In genomic region chr12:73046607-73047180, GRCm38 (mm10) we compare ENCODE assay signal across 7 mouse cellular contexts. TPM values are rescaled to one million over a fixed set of nuclear protein-coding genes. Genes with fewer than 3 reads are reported as not detected.
DNase-seq lines count a peak whose midpoint lies in the region; ATAC-seq and TF ChIP-seq lines count a peak whose summit lies in the region.

No protein-coding gene starts in this region.

- H3K27ac ChIP-seq in ES-E14 (ENCODE audit: insufficient read depth, low read depth, low read length, poor library complexity, severe bottlenecking): no peak overlapping the region
- no peak overlapping the region for H3K27ac ChIP-seq in forebrain, postnatal 0 days (ENCODE audit: low read depth, low read length)
- H3K27ac ChIP-seq in hindbrain, embryonic 11.5 days (ENCODE audit: low read depth, low read length): peak overlapping the region; percentile 67
- H3K27ac ChIP-seq in limb, embryonic 14.5 days (replicated peaks; ENCODE audit: low read depth, low read length): peak overlapping the region; percentile 81
- no peak overlapping the region for H3K27ac ChIP-seq in midbrain, embryonic 14.5 days (replicated peaks; ENCODE audit: low read depth, low read length)

- H3K4me3 ChIP-seq in ES-E14 (ENCODE audit: insufficient read depth in 1 of 2, low read depth in 1 of 2, low read length in 2 of 2, poor library complexity in 1 of 2, severe bottlenecking in 1 of 2): peak overlapping the region; percentile 61 to 68
- H3K4me3 ChIP-seq in forebrain, postnatal 0 days (ENCODE audit: low read depth, low read length): peak overlapping the region; percentile 22
- peak overlapping the region; percentile 44 for H3K4me3 ChIP-seq in hindbrain, embryonic 11.5 days (ENCODE audit: low read depth, low read length)
- H3K4me3 ChIP-seq in limb, embryonic 14.5 days (replicated peaks; ENCODE audit: low read length): peak overlapping the region; percentile 66
- H3K4me3 ChIP-seq in midbrain, embryonic 14.5 days (replicated peaks; ENCODE audit: low read depth, low read length): peak overlapping the region; percentile 24

- peaks cover 88% of the 10 kb centered on the region for H3K27me3 ChIP-seq in forebrain, postnatal 0 days (ENCODE audit: insufficient read depth, low read length)
- H3K27me3 ChIP-seq in hindbrain, embryonic 11.5 days (ENCODE audit: control insufficient read depth, insufficient read depth, low read length): peaks cover 85% of the 10 kb centered on the region
- peaks cover 77% of the 10 kb centered on the region for H3K27me3 ChIP-seq in limb, embryonic 14.5 days (ENCODE audit: control insufficient read depth, insufficient read depth, low read length)
- H3K27me3 ChIP-seq in midbrain, embryonic 14.5 days (ENCODE audit: control insufficient read depth, insufficient read depth, low read length): peaks cover 96% of the 10 kb centered on the region

- H3K9ac ChIP-seq in ES-E14 (ENCODE audit: insufficient read depth, low read depth, low read length, poor library complexity, severe bottlenecking): peak overlapping the region; percentile 57
- H3K9ac ChIP-seq in forebrain, postnatal 0 days: no peak overlapping the region
- H3K9ac ChIP-seq in hindbrain, embryonic 11.5 days (ENCODE audit: low read depth, low read length): peak overlapping the region; percentile 68; the same call in 1 of the 2 replicates
- peak overlapping the region; percentile 90 for H3K9ac ChIP-seq in limb, embryonic 14.5 days (ENCODE audit: low read depth, low read length, severe bottlenecking)
- no peak overlapping the region for H3K9ac ChIP-seq in midbrain, embryonic 14.5 days (replicated peaks; ENCODE audit: low read length)

- peak overlapping the region; percentile 44 for H3K4me2 ChIP-seq in forebrain, postnatal 0 days (ENCODE audit: low read depth)
- H3K4me2 ChIP-seq in hindbrain, embryonic 11.5 days (replicated peaks; ENCODE audit: low read depth, low read length): peak overlapping the region; percentile 49
- peak overlapping the region; percentile 76 for H3K4me2 ChIP-seq in limb, embryonic 14.5 days (replicated peaks; ENCODE audit: low read depth, low read length, severe bottlenecking)
- H3K4me2 ChIP-seq in midbrain, embryonic 14.5 days (ENCODE audit: low read length): peak overlapping the region; percentile 43

- no peaks in the 10 kb centered on the region; the same call in 1 of the 2 replicates for H3K36me3 ChIP-seq in ES-E14 (ENCODE audit: control insufficient read depth, insufficient read depth, low read length, poor library complexity, severe bottlenecking)
- no peaks in the 10 kb centered on the region for H3K36me3 ChIP-seq in forebrain, postnatal 0 days (ENCODE audit: insufficient read depth)
- H3K36me3 ChIP-seq in hindbrain, embryonic 11.5 days (ENCODE audit: control insufficient read depth, insufficient read depth, low read length): no peaks in the 10 kb centered on the region
- no peaks in the 10 kb centered on the region for H3K36me3 ChIP-seq in limb, embryonic 14.5 days (ENCODE audit: control insufficient read depth, insufficient read depth, low read length)
- no peaks in the 10 kb centered on the region for H3K36me3 ChIP-seq in midbrain, embryonic 14.5 days (ENCODE audit: control insufficient read depth, insufficient read depth, low read length)

- no peaks in the 10 kb centered on the region for H3K9me3 ChIP-seq in ES-E14 (ENCODE audit: control insufficient read depth, insufficient read depth, low read depth, low read length)
- H3K9me3 ChIP-seq in forebrain, postnatal 0 days (ENCODE audit: low read length): no peaks in the 10 kb centered on the region
- no peaks in the 10 kb centered on the region for H3K9me3 ChIP-seq in hindbrain, embryonic 11.5 days (ENCODE audit: control insufficient read depth, low read length)
- H3K9me3 ChIP-seq in limb, embryonic 14.5 days (ENCODE audit: control insufficient read depth, low read length): no peaks in the 10 kb centered on the region
- no peaks in the 10 kb centered on the region for H3K9me3 ChIP-seq in midbrain, embryonic 14.5 days (ENCODE audit: control insufficient read depth, low read length)

- H3K4me1 ChIP-seq in ES-E14 (ENCODE audit: control insufficient read depth in 2 of 2, insufficient read depth in 2 of 2, low read length in 2 of 2, poor library complexity in 1 of 2): peaks cover 0 to 8% of the 10 kb centered on the region in 2 experiments; a peak in 1 of 4 replicates
- H3K4me1 ChIP-seq in forebrain, postnatal 0 days (ENCODE audit: insufficient read depth): no peaks in the 10 kb centered on the region
- H3K4me1 ChIP-seq in hindbrain, embryonic 11.5 days (replicated peaks; ENCODE audit: control insufficient read depth, insufficient read depth, low read length): peaks cover 6% of the 10 kb centered on the region
- H3K4me1 ChIP-seq in limb, embryonic 14.5 days (ENCODE audit: control insufficient read depth, insufficient read depth, low read length): no peaks in the 10 kb centered on the region; the same call in 1 of the 2 replicates
- H3K4me1 ChIP-seq in midbrain, embryonic 14.5 days (ENCODE audit: control insufficient read depth, insufficient read depth, low read length): peaks cover 3% of the 10 kb centered on the region; the same call in 1 of the 2 replicates

- ATAC-seq in forebrain, postnatal 0 days: peak; percentile 85
- ATAC-seq in hindbrain, embryonic 11.5 days (ENCODE audit: low FRiP score): peak; percentile 84
- peak; percentile 88 for ATAC-seq in limb, embryonic 14.5 days (ENCODE audit: low FRiP score, low read depth)
- peak; percentile 75 for ATAC-seq in midbrain, embryonic 14.5 days (ENCODE audit: low FRiP score, low TSS enrichment)

- TF ChIP-seq CTCF in forebrain, postnatal 0 days (IDR thresholded peaks at IDR 0.05; ENCODE audit: low read depth): no peak

- WGBS in forebrain, postnatal 0 days: 3% methylated on average over 38 of the region's 38 CpGs
- WGBS in hindbrain, embryonic 11.5 days: 1% methylated on average over 29 of the region's 38 CpGs
- WGBS in limb, embryonic 14.5 days: under 1% methylated on average over 32 of the region's 38 CpGs
- WGBS in midbrain, embryonic 14.5 days: under 1% methylated on average over 38 of the region's 38 CpGs

- no peak for DNase-seq in ES-E14 (ENCODE audit: low read depth, low spot score)
- peak; percentile 90 for DNase-seq in adrenal gland, postnatal 14 days
- DNase-seq in forebrain, postnatal 0 days: peak; percentile 71
- peak; percentile 84 for DNase-seq in hindbrain, embryonic 11.5 days (ENCODE audit: low spot score)
- peak; percentile 86 for DNase-seq in limb, embryonic 14.5 days (ENCODE audit: low spot score)
- peak; percentile 80 for DNase-seq in midbrain, embryonic 14.5 days
- DNase-seq in testis, postnatal 10 days (ENCODE audit: low spot score): peak; percentile 75

- 0 out of 2 replicates have a peak, but pooled peaks have one; percentile 48 for TF ChIP-seq POLR2A in limb, embryonic 14.5 days (IDR thresholded peaks at IDR 0.05; ENCODE audit: borderline replicate concordance, extremely low read depth, insufficient read depth, insufficient read length)

- in situ Hi-C loops in ES-E14 (cut with MboI; ENCODE audit: low sequenced_read_pairs in 2 of 2, unreplicated experiment in 2 of 2): loop anchor here (25.0 kb wide), 2 partner anchors 416 to 491 kb away; partner anchors contain the start of gene Tmem30b (in 2 of the 2)

TF ChIP-seq in ES-E14, 5 proteins besides CTCF, POLR2A, EP300 and RAD21:
- TF ChIP-seq MAFK (IDR thresholded peaks at IDR 0.05; ENCODE audit: insufficient read depth, low read depth, low read length) (no peak), ZC3H11A (IDR thresholded peaks at IDR 0.05; ENCODE audit: borderline replicate concordance, low read depth, low read length) (no peak), CHD2 (IDR thresholded peaks at IDR 0.05; ENCODE audit: low read depth, low read length) (no peak), ZNF384 (IDR thresholded peaks at IDR 0.05; ENCODE audit: low read depth, low read length) (no peak), HCFC1 (IDR thresholded peaks at IDR 0.05; ENCODE audit: borderline replicate concordance, insufficient read depth, low read length) (no peak)

RNA-seq across cellular contexts. Expression of gene Six1, which starts 7.0 kb away (rescaled TPM):
- total RNA-seq in ES-E14 (2012; rRNA removed): 2.2 and 2.9 TPM in 2 replicates
- total RNA-seq in adrenal gland, postnatal 14 days (2021): 4.3 and 5.2 TPM in 2 replicates
- total RNA-seq in forebrain, postnatal 0 days (2014; rRNA removed): 0.62 and 0.77 TPM in 2 replicates
- 0.65 TPM in 2 replicates for polyA plus RNA-seq in forebrain, postnatal 0 days (2015; fragmentation: Nextera tagmentation; extraction: Ambion mirVana)
- 24.6 and 28.8 TPM in 2 replicates for polyA plus RNA-seq in hindbrain, embryonic 11.5 days (2014; fragmentation: Nextera tagmentation; extraction: Ambion mirVana)
- polyA plus RNA-seq in limb, embryonic 14.5 days (2012; rRNA removed): 37.6 and 43.1 TPM in 2 replicates
- polyA plus RNA-seq in limb, embryonic 14.5 days (2014; fragmentation: Nextera tagmentation; extraction: Ambion mirVana): 44.5 and 44.6 TPM in 2 replicates
- polyA plus RNA-seq in midbrain, embryonic 14.5 days (2014; fragmentation: Nextera tagmentation; extraction: Ambion mirVana): 0.41 TPM in 1 of 2 replicates, not detected in the other

Comparison
In these comparisons a context has a peak if more than half of its experiments do, and no peak if none do; other contexts are left out.
1. H3K27ac ChIP-seq: peak in hindbrain, embryonic 11.5 days (single experiment) and limb, embryonic 14.5 days (single experiment); none in ES-E14 (single experiment), forebrain, postnatal 0 days (single experiment) and midbrain, embryonic 14.5 days (single experiment).
2. H3K9ac ChIP-seq: peak in ES-E14 (single experiment), hindbrain, embryonic 11.5 days (single experiment) and limb, embryonic 14.5 days (single experiment); none in forebrain, postnatal 0 days (single experiment) and midbrain, embryonic 14.5 days (single experiment).
3. RNA of gene Six1, which starts 7.0 kb away (polyA plus RNA-seq): 37.6 to 44.6 TPM in limb, embryonic 14.5 days and 24.6 to 28.8 TPM in hindbrain, embryonic 11.5 days; 0.65 TPM in forebrain, postnatal 0 days and 0.41 TPM in midbrain, embryonic 14.5 days; every median in the first group is over 10 times any median in the second.
4. Peak in every context shown above with its lines, with median percentiles within 50 percentile points of each other: H3K4me3 ChIP-seq, ATAC-seq and H3K4me2 ChIP-seq.